Mouse (Mus musculus) C2C12 (cell line): ENCODE measurements around the gene Atg2b. TPM values are rescaled to one million over a fixed set of nuclear protein-coding genes. Genes with fewer than 3 reads are reported as not detected.

Experiments used
- H3K27me3 ChIP-seq: one replicate; pipeline ENCODE4 v1.6.1; 2011; ENCODE audit not compliant: control insufficient read depth, insufficient read depth, insufficient read length
- H3K36me3 ChIP-seq: one replicate; pipeline ENCODE4 v1.6.1; 2011; ENCODE audit not compliant: control insufficient read depth, insufficient read depth
- H3K4me3 ChIP-seq: one replicate; pipeline ENCODE4 v1.5.1; 2011; ENCODE audit warnings: mild to moderate bottlenecking, control low read depth; ENCODE audit not compliant: poor library complexity, insufficient read depth, severe bottlenecking
- H3K79me2 ChIP-seq: one replicate; pipeline ENCODE4 v1.6.1; 2011; ENCODE audit not compliant: control insufficient read depth, insufficient read depth
- H3K79me3 ChIP-seq: one replicate; pipeline ENCODE4 v1.6.1; 2011; ENCODE audit warnings: low read depth, control low read depth
- H3ac ChIP-seq: one replicate; pipeline ENCODE3; 2011; ENCODE audit warnings: low read depth; ENCODE audit not compliant: control insufficient read depth, insufficient read length
- CEBPB ChIP-seq: IDR thresholded peaks from one replicate; pipeline ENCODE4 v1.6.1; 2011; ENCODE audit warnings: low read depth, mild to moderate bottlenecking, control low read depth, moderate library complexity
- CTCF ChIP-seq: IDR thresholded peaks from one replicate; pipeline ENCODE4 v1.5.1; 2011; ENCODE audit not compliant: control insufficient read depth, insufficient read depth, insufficient read length
- FOSL1 ChIP-seq: IDR thresholded peaks from one replicate; pipeline ENCODE4 v1.8.0; 2011; ENCODE audit warnings: mild to moderate bottlenecking, low read length; ENCODE audit not compliant: poor library complexity, insufficient read depth, severe bottlenecking
- MAX ChIP-seq: IDR thresholded peaks from one replicate; pipeline ENCODE4 v1.6.1; 2011; ENCODE audit warnings: mild to moderate bottlenecking, control low read depth
- MYOD1 ChIP-seq: IDR thresholded peaks from one replicate; pipeline ENCODE4 v1.6.1; 2011; ENCODE audit warnings: low read depth; ENCODE audit not compliant: control insufficient read depth, insufficient read length
- MYOG ChIP-seq: IDR thresholded peaks from one replicate; pipeline ENCODE4 v1.6.1; 2011; ENCODE audit not compliant: control insufficient read depth, insufficient read length; ENCODE audit errors: extremely low read depth
- USF1 ChIP-seq: IDR thresholded peaks from one replicate; pipeline ENCODE4 v1.6.1; 2011; ENCODE audit warnings: low read depth, mild to moderate bottlenecking, control low read depth, moderate library complexity
- polyA plus RNA-seq: library from polyadenylated mRNA; unstranded; fragments of >200 nt; fragmentation: generic; extraction: Trizol; gene quantifications from one replicate; pipeline ENCODE4 v1.2.1, GENCODE M21; 2012; ENCODE audit warnings: missing spikeins

Atg2b gene
- polyA plus RNA-seq, 1 experiment = 15.9 TPM

DNA sequence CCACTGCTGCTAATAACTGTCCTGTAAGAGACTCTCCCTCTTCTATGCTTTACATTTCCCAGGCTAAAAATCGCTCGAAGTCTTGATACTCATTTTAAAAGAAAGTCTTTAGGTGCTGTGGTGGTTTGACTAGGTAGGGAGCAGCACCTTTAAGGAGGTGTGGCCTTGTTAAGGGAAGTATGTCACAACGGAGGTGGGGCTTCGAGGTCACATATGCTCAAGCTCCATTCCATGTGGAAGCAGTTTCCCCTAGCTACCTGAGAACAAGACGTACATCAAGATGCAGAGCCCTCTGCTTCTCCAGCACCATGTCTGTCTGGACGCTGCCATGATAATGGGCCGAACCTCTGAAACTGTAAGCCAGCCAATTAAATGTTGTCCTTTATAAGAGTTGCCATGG is 6.8 kb downstream of the Atg2b start:
- H3ac ChIP-seq = no peak overlapping the region
- H3K36me3 ChIP-seq = peaks cover 28% of the 10 kb centered on the region
- peaks cover 74% of the 10 kb centered on the region for H3K79me2 ChIP-seq
- H3K27me3 ChIP-seq = no peaks in the 10 kb centered on the region
- H3K4me3 ChIP-seq = no peak overlapping the region
- TF ChIP-seq MYOG (no peak), USF1 (no peak), MYOD1 (no peak), CTCF (no peak), MAX (no peak), FOSL1 (no peak), CEBPB (no peak)
- H3K79me3 ChIP-seq = peaks cover 52% of the 10 kb centered on the region

DNA sequence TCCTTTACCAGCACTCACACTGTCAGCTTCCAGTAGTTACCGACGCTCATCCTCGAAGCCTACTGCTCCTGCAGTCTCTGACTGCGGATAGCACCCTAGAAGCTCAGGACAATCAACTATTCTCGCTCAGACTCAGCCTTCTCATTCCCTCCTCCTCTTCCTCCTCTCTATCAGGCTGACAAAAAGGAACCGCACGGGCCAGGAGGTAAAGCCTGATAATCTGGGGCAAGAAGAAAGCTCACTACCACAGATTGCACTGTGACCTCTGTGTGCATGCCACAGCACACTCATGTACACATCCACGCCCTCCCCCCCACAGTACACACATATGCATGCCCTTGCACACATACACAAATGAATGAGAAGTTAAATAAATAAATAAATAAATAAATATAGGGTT is 8.7 kb downstream of the Atg2b start:
- Histone ChIP-seq H3K79me3 (peaks cover 35% of the 10 kb centered on the region), H3K79me2 (peaks cover 55% of the 10 kb centered on the region), H3K36me3 (peaks cover 32% of the 10 kb centered on the region)

GRCm38 (mm10) chr12:105655850-105656249 is 29.2 kb downstream of the Atg2b start:
- no peaks in the 10 kb centered on the region for H3K27me3 ChIP-seq
- no peak for TF ChIP-seq MAX
- no peak for TF ChIP-seq CEBPB
- no peak for TF ChIP-seq USF1
- no peak for TF ChIP-seq MYOG
- no peak for TF ChIP-seq FOSL1
- no peak for TF ChIP-seq CTCF
- no peak for TF ChIP-seq MYOD1
- H3K79me2 ChIP-seq = no peaks in the 10 kb centered on the region
- H3ac ChIP-seq = no peak overlapping the region
- H3K4me3 ChIP-seq = no peak overlapping the region
- no peaks in the 10 kb centered on the region for H3K79me3 ChIP-seq
- peaks cover 76% of the 10 kb centered on the region for H3K36me3 ChIP-seq

More for the DNA sequence above, 8.7 kb downstream of the Atg2b start:
- Histone ChIP-seq H3ac (no peak overlapping the region), H3K27me3 (no peaks in the 10 kb centered on the region), H3K4me3 (no peak overlapping the region)
- TF ChIP-seq CTCF (no peak), FOSL1 (no peak), MAX (no peak), MYOD1 (no peak), CEBPB (no peak), MYOG (no peak), USF1 (no peak)

DNA sequence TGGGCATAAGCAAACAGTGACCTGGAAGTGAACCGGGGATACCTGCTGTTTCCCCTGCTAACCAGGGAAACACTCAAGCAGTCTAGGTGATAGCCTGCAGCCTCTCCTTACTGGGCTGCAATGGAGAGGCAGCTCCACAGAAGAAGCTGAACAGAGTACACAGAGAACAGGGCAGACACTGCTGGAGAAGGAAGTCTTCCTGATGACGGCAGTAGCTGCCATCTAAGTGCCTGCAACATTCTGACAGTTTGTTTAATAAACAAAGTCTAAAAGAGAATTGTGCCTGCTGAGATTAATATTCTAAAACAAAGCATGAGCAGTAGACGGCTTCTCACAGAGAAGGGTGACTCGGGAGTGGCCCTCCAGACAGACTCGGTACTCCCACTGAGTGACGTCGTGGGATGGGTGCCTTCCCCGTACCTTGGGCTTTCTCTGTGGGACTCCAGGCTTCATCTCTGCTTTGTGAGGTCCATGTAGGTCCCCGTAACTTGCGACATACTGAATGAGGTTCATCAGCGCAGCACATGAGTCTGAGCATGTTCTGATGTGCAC is 42.2 kb downstream of the Atg2b start:
- H3ac ChIP-seq = no peak overlapping the region
- H3K36me3 ChIP-seq = peaks cover 88% of the 10 kb centered on the region
- H3K27me3 ChIP-seq = no peaks in the 10 kb centered on the region
- H3K4me3 ChIP-seq = no peak overlapping the region
- no peaks in the 10 kb centered on the region for H3K79me2 ChIP-seq
- H3K79me3 ChIP-seq = no peaks in the 10 kb centered on the region
- no peak for TF ChIP-seq MAX
- no peak for TF ChIP-seq FOSL1
- TF ChIP-seq USF1 = no peak
- no peak for TF ChIP-seq MYOD1
- TF ChIP-seq CEBPB = no peak
- no peak for TF ChIP-seq MYOG
- TF ChIP-seq CTCF = no peak

DNA sequence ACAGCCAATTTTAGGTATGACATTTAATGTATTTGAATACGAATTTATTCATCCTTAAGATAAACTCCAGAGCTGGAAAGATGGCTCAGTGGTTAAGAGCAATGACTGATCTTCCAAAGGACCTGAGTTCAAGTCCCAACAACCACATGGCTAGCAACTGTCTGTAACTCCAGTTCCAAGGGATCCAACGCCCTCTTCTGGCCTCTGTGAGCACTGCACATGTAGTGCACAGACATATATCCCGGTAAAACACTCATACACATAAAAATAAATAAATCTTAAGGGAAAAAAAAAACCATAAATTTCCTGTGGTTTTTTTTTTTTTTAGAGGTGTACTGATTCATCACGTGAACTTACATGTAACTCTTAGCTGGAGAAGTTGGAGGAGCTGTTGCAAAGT is 47.5 kb downstream of the Atg2b start:
- TF ChIP-seq CEBPB (no peak), CTCF (no peak), USF1 (no peak), MYOD1 (no peak), FOSL1 (no peak), MYOG (no peak), MAX (no peak)
- H3ac ChIP-seq = no peak overlapping the region
- peaks cover 84% of the 10 kb centered on the region for H3K36me3 ChIP-seq
- no peaks in the 10 kb centered on the region for H3K79me2 ChIP-seq
- no peaks in the 10 kb centered on the region for H3K79me3 ChIP-seq
- H3K4me3 ChIP-seq = no peak overlapping the region
- no peaks in the 10 kb centered on the region for H3K27me3 ChIP-seq

- H3K36me3 ChIP-seq = peaks cover 87% of the 10 kb centered on the region
- TF ChIP-seq MYOG (no peak), CTCF (no peak), CEBPB (no peak), FOSL1 (no peak), MYOD1 (no peak), MAX (no peak), USF1 (no peak)
- no peaks in the 10 kb centered on the region for H3K79me2 ChIP-seq
- H3ac ChIP-seq = no peak overlapping the region
- no peaks in the 10 kb centered on the region for H3K79me3 ChIP-seq
- H3K4me3 ChIP-seq = no peak overlapping the region
- no peaks in the 10 kb centered on the region for H3K27me3 ChIP-seq
Observed at GRCm38 (mm10) chr12:105636551-105636950, 48.5 kb downstream of the Atg2b start.
